Mouse (Mus musculus) brain, embryonic 14.5 days (tissue): ENCODE data around the gene Cyp4f13.

ENCODE experiments used
- CTCF ChIP-seq: fragments of 200-500 bp; IDR thresholded peaks from 2 replicates; pipeline ENCODE4 v1.5.1; 2012; ENCODE audit warnings: inconsistent platforms, mild to moderate bottlenecking, moderate library complexity, borderline replicate concordance; ENCODE audit not compliant: insufficient read depth, insufficient read length; ENCODE audit errors: extremely low read depth
- POLR2A ChIP-seq: fragments of 200-500 bp; IDR thresholded peaks from 2 replicates; pipeline ENCODE4 v1.6.1; 2012; ENCODE audit warnings: mild to moderate bottlenecking, inconsistent platforms, borderline replicate concordance; ENCODE audit not compliant: poor library complexity, insufficient read depth, insufficient read length, severe bottlenecking; ENCODE audit errors: extremely low read depth

- TF ChIP-seq CTCF = no peak
- no peak for TF ChIP-seq POLR2A
Observed at GRCm38 (mm10) chr17:32950136-32950535, 2.9 kb upstream of the Cyp4f13 start.
